Mouse (Mus musculus) megakaryocyte, embryonic 14.5 days (primary cell): ENCODE measurements around the gene Olfr67.

Source experiments
- FLI1 ChIP-seq: IDR thresholded peaks from 2 replicates; pipeline ENCODE4 v1.6.1; 2012; ENCODE audit warnings: low read length, inconsistent platforms, mixed read lengths
- GATA1 ChIP-seq: IDR thresholded peaks from 3 replicates; pipeline ENCODE4 v1.6.1; 2012; ENCODE audit warnings: mixed read lengths, low read length, inconsistent platforms, borderline replicate concordance

DNA sequence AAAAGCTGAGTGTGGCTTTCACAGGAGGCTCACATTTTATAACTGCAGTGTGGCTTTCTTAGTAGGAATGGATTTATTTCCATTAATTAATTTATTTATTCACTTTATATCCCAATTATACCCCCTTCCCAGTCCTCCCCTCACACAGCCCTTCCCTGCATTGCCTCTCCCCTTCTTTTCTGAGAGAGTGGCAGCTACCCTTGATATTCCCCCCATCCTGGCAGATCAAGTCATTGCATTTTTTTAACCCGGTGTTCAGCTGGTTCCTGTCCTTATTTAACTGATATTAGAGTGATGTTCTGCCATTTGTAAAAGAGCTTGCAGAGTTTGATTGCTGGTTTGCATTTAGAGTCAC, 18.2 kb upstream of the Olfr67 start:
- no peak for TF ChIP-seq GATA1
- TF ChIP-seq FLI1, result no peak
